Mouse (Mus musculus) CH12.LX (cell line): ENCODE data around the gene Tnfrsf12a. TPM values are rescaled to one million over a fixed set of nuclear protein-coding genes. Genes with fewer than 3 reads are reported as not detected.

Experiments used
- DNase-seq: peaks from one replicate; pipeline ENCODE4 v3.0.0-alpha.2; 2013; ENCODE audit errors: extremely low read depth
- H3K27ac ChIP-seq: 2 replicates; pipeline ENCODE4 v1.5.1; 2012; ENCODE audit warnings: low read depth, mild to moderate bottlenecking, control low read depth, moderate library complexity; ENCODE audit not compliant: insufficient read depth
- H3K27me3 ChIP-seq: replicated peaks from 2 replicates; pipeline ENCODE3; 2012; ENCODE audit warnings: inconsistent platforms
- H3K36me3 ChIP-seq, 2 experiments: replicated peaks in 1 of 2; 2 replicates each; pipeline versions ENCODE3 to v1.6.1; 2012; ENCODE audit warnings: inconsistent platforms in 1 of 2, low read length in 1 of 2, mild to moderate bottlenecking in 1 of 2, mixed read lengths in 1 of 2, moderate library complexity in 1 of 2; ENCODE audit not compliant: control insufficient read depth in 1 of 2, insufficient read depth in 1 of 2
- H3K4me1 ChIP-seq, 2 experiments: 2 replicates each; pipeline ENCODE4 v1.6.1; 2012; ENCODE audit warnings: inconsistent platforms in 1 of 2, moderate library complexity in 1 of 2; ENCODE audit not compliant: insufficient read depth in 2 of 2, control insufficient read depth in 1 of 2
- H3K4me2 ChIP-seq: 2 replicates; pipeline ENCODE4 v1.6.1; 2012; ENCODE audit warnings: low read depth, mild to moderate bottlenecking, control low read depth; ENCODE audit not compliant: poor library complexity, insufficient read depth, severe bottlenecking
- H3K4me3 ChIP-seq, 3 experiments: fragments of 150-350 bp in 1 of 3; sonication (generic) in 1 of 3; replicated peaks in 1 of 3; 2 replicates each; pipeline versions ENCODE3 to v1.5.1; 2011 to 2012; ENCODE audit warnings: low read depth in 2 of 3, low read length in 2 of 3, mild to moderate bottlenecking in 2 of 3, moderate library complexity in 2 of 3, control low read depth in 1 of 3, improper control_type of control experiment in 1 of 3, inconsistent platforms in 1 of 3, mixed read lengths in 1 of 3; ENCODE audit not compliant: poor library complexity in 1 of 3
- H3K79me2 ChIP-seq: replicated peaks from 2 replicates; pipeline ENCODE4 v1.6.1; 2012; ENCODE audit warnings: mild to moderate bottlenecking, moderate library complexity; ENCODE audit not compliant: control insufficient read depth, poor library complexity, insufficient read depth, severe bottlenecking; ENCODE audit errors: extremely low read depth
- H3K9ac ChIP-seq: 2 replicates; pipeline ENCODE4 v1.6.1; 2012; ENCODE audit warnings: low read depth, mild to moderate bottlenecking, control low read depth, moderate library complexity; ENCODE audit not compliant: insufficient read depth
- H3K9me3 ChIP-seq: replicated peaks from 2 replicates; pipeline ENCODE3; 2012; ENCODE audit warnings: low read length, inconsistent platforms, mixed read lengths
- BHLHE40 ChIP-seq: IDR thresholded peaks from 2 replicates; pipeline ENCODE4 v1.6.1; 2011; ENCODE audit warnings: mild to moderate bottlenecking, low read depth, low read length, improper control_type of control experiment
- CTCF ChIP-seq, 2 experiments: IDR thresholded peaks in 1 of 2; conservative IDR thresholded peaks in 1 of 2; 2 replicates each; pipeline ENCODE4 v1.5.1; 2011 to 2012; ENCODE audit warnings: low read depth in 2 of 2, low read length in 2 of 2, improper control_type of control experiment in 1 of 2, inconsistent platforms in 1 of 2, mild to moderate bottlenecking in 1 of 2, moderate library complexity in 1 of 2
- E2F4 ChIP-seq: IDR thresholded peaks from 2 replicates; pipeline ENCODE4 v1.6.1; 2011; ENCODE audit warnings: low read depth, low read length, improper control_type of control experiment; ENCODE audit not compliant: insufficient replicate concordance
- ELF1 ChIP-seq: IDR thresholded peaks from 2 replicates; pipeline ENCODE4 v1.6.1; 2014; ENCODE audit warnings: low read depth, mild to moderate bottlenecking, inconsistent platforms, low read length, improper control_type of control experiment
- ETS1 ChIP-seq: conservative IDR thresholded peaks from 2 replicates; pipeline ENCODE4 v1.6.1; 2012; ENCODE audit warnings: low read depth, mild to moderate bottlenecking, inconsistent platforms, low read length, improper control_type of control experiment, moderate library complexity
- HCFC1 ChIP-seq: IDR thresholded peaks from 2 replicates; pipeline ENCODE4 v1.6.1; 2012; ENCODE audit warnings: low read depth, mild to moderate bottlenecking, inconsistent platforms, low read length, improper control_type of control experiment
- IRF4 ChIP-seq: IDR thresholded peaks from 2 replicates; pipeline ENCODE4 v1.6.1; 2014; ENCODE audit warnings: low read depth, mild to moderate bottlenecking, inconsistent platforms, low read length, improper control_type of control experiment
- KAT2A ChIP-seq: IDR thresholded peaks from 2 replicates; pipeline ENCODE4 v1.6.1; 2012; ENCODE audit warnings: low read length, improper control_type of control experiment, inconsistent platforms; ENCODE audit not compliant: insufficient replicate concordance
- MAZ ChIP-seq: IDR thresholded peaks from 2 replicates; pipeline ENCODE4 v1.6.1; 2012; ENCODE audit warnings: low read depth, mild to moderate bottlenecking, inconsistent platforms, low read length, improper control_type of control experiment, moderate library complexity
- MXI1 ChIP-seq: IDR thresholded peaks from 2 replicates; pipeline ENCODE4 v1.6.1; 2011; ENCODE audit warnings: mild to moderate bottlenecking, low read depth, low read length, improper control_type of control experiment
- MYC ChIP-seq: IDR thresholded peaks from 2 replicates; pipeline ENCODE4 v1.6.1; 2011; ENCODE audit warnings: low read depth, mild to moderate bottlenecking, improper control_type of control experiment, low read length
- NELFE ChIP-seq: IDR thresholded peaks from 2 replicates; pipeline ENCODE4 v1.6.1; 2011; ENCODE audit warnings: low read depth, low read length, improper control_type of control experiment
- NRF1 ChIP-seq: IDR thresholded peaks from 2 replicates; pipeline ENCODE4 v1.6.1; 2014; ENCODE audit warnings: low read depth, mild to moderate bottlenecking, inconsistent platforms, low read length, improper control_type of control experiment, moderate library complexity
- RAD21 ChIP-seq: IDR thresholded peaks from 2 replicates; pipeline ENCODE4 v1.6.1; 2011; ENCODE audit warnings: low read depth, mild to moderate bottlenecking, low read length, improper control_type of control experiment, moderate library complexity
- SMC3 ChIP-seq: IDR thresholded peaks from 2 replicates; pipeline ENCODE4 v1.6.1; 2011; ENCODE audit warnings: low read depth, low read length, improper control_type of control experiment
- TBP ChIP-seq: conservative IDR thresholded peaks from 2 replicates; pipeline ENCODE4 v1.6.1; 2011; ENCODE audit warnings: low read depth, low read length, improper control_type of control experiment
- UBTF ChIP-seq: IDR thresholded peaks from 2 replicates; pipeline ENCODE4 v1.6.1; 2012; ENCODE audit warnings: low read depth, mild to moderate bottlenecking, inconsistent platforms, low read length, improper control_type of control experiment, moderate library complexity
- ZC3H11A ChIP-seq: IDR thresholded peaks from 2 replicates; pipeline ENCODE4 v1.6.1; 2012; ENCODE audit warnings: low read depth, mild to moderate bottlenecking, inconsistent platforms, low read length, improper control_type of control experiment
- ZKSCAN1 ChIP-seq: IDR thresholded peaks from 2 replicates; pipeline ENCODE4 v1.6.1; 2012; ENCODE audit warnings: low read depth, inconsistent platforms, low read length, improper control_type of control experiment, borderline replicate concordance
- ZMIZ1 ChIP-seq: IDR thresholded peaks from 2 replicates; pipeline ENCODE4 v1.6.1; 2012; ENCODE audit warnings: low read depth, mild to moderate bottlenecking, inconsistent platforms, low read length, improper control_type of control experiment
- ZNF384 ChIP-seq: IDR thresholded peaks from 2 replicates; pipeline ENCODE4 v1.6.1; 2012; ENCODE audit warnings: low read depth, low read length, improper control_type of control experiment, inconsistent platforms
- dilution Hi-C: fragments of 300-500 bp; cut with MboI; formaldehyde crosslinking; loops from 2 replicates; pipeline ENCODE4 v1.14.3; 2020; ENCODE audit warnings: low sequenced_read_pairs; ENCODE audit not compliant: extremely low pct_unique_long_range_greater_than_20kb, extremely low pct_ligation_motif_present
- in situ Hi-C: fragments of 300-500 bp; cut with MboI; formaldehyde crosslinking; loops from 3 replicates; pipeline ENCODE4 v1.14.3; 2019; ENCODE audit warnings: low sequenced_read_pairs, low pct_ligation_motif_present, low pct_unique_long_range_greater_than_20kb, mixed read lengths
- polyA plus RNA-seq: library from polyadenylated mRNA; unstranded; fragments of >175 nt; gene quantifications from 2 replicates; pipeline ENCODE4 v1.2.1, GENCODE M21; 2012; ENCODE audit warnings: low read depth; ENCODE audit not compliant: insufficient read length
- total RNA-seq, 2 experiments: library from RNA; depleted of rRNA; stranded (reverse); fragments of 300-350 nt in 1 of 2; fragments of >200 nt in 1 of 2; gene quantifications; 2 replicates each; pipeline ENCODE4 v1.2.3; 2012 to 2014

Tnfrsf12a gene
- total and polyA plus RNA-seq, 3 experiments, result 1.2 to 5.1 (median 1.5) TPM

DNA sequence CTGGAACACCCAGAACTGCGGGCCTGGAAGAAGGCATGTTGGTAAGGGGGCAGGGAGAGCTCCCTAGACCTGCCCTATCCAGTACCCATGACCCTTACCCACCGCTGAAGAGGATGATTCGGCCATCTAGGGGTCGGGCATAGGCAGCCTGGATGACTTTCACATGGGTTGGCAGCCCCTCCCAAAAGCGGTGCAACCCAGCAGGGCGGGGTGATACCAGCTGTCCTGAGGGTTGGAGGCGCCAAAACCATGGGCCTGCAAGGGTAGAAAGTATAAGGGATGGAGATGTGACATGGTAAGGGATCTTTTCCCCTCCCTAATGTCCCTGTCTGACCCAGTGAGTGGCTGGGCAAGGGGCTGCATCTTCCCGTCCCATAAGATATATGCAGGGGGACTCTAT, 46.0 kb downstream of the Tnfrsf12a start:
- Histone ChIP-seq H3K27me3 (peaks cover 85% of the 10 kb centered on the region), H3K36me3 (no peaks in the 10 kb centered on the region), H3K79me2 (no peaks in the 10 kb centered on the region), H3K27ac (no peak overlapping the region), H3K4me3 (no peak overlapping the region), H3K4me2 (no peak overlapping the region), H3K9me3 (no peaks in the 10 kb centered on the region), H3K4me1 (peaks cover 0 to 5% of the 10 kb centered on the region in 2 experiments; a peak in 3 of 4 replicates), H3K9ac (no peak overlapping the region)
- in situ Hi-C loops (no loop called here), dilution Hi-C loops (no loop called here)
- no peak for TF ChIP-seq MYC
- TF ChIP-seq CTCF (conservative IDR thresholded peaks at IDR 0.05 in 1 of 2, IDR thresholded peaks at IDR 0.05 in 1 of 2; ENCODE audit: low read depth in 2 of 2, low read length in 2 of 2), result no peak
- TF ChIP-seq NRF1, result no peak
- no peak for TF ChIP-seq UBTF
- no peak for TF ChIP-seq E2F4
- no peak for TF ChIP-seq MAZ
- no peak for TF ChIP-seq SMC3
- DNase-seq, result no peak

DNA sequence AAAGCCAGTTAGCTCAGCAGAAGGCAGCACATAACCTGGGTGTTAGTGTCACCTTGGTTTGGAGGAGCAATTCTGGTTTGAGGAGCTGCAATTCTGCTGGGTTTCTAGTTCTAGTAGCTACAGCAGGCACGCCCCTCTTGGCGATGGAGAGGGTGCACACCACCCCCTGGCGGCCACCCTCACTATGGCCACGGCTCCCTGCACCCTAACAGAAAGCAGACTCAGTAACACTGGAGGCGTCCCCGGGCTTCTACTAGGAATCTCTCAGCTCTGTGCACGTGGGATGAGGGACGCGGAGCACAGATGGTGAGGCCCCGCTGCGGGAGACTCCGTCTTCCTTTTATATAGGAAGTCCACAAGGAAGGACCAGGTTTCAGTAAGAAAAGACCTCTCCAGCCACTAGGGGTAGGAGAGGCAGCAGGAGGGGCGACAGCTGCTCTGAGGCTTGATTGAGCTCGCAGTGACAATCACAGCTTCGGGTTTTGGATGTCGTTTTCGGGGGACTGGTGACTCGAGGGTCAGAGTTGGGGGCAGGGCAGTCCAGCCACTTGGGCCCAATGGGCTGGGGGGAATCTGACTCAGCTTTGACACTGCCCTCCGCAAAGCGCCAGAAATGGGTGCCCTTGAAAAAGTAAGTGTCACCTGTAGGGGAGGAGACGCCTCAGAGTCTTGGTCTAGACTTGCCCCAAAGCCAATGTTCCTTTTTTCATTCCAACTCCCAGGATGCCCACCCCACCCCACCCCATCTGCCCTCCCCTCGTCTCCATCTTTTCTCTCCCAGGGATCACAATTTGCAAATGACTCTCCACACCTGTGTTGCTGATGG, 46.9 kb downstream of the Tnfrsf12a start:
- peak overlapping the region; percentile 34; the same call in 1 of the 2 replicates for H3K9ac ChIP-seq

More for the DNA sequence above, 46.9 kb downstream of the Tnfrsf12a start:
- dilution Hi-C loops, result no loop called here
- no peaks in the 10 kb centered on the region for H3K36me3 ChIP-seq
- TF ChIP-seq ETS1 (no peak), MXI1 (no peak), MYC (no peak), BHLHE40 (0 out of 2 replicates have a peak, but pooled peaks have one; percentile 26), ZNF384 (no peak), RAD21 (peak; percentile 77), CTCF (conservative IDR thresholded peaks at IDR 0.05 in 1 of 2, IDR thresholded peaks at IDR 0.05 in 1 of 2; ENCODE audit: low read depth in 2 of 2, low read length in 2 of 2) (peak; percentile 26 to 88; a peak in 3 of 4 replicates), ZKSCAN1 (no peak), IRF4 (no peak), TBP (no peak), HCFC1 (no peak), KAT2A (no peak), ELF1 (no peak), ZC3H11A (no peak), ZMIZ1 (no peak), SMC3 (peak; percentile 73), NELFE (no peak)
- peak overlapping the region; percentile 82 for H3K4me2 ChIP-seq
- H3K4me3 ChIP-seq, result no peak overlapping the region
- peaks cover 0 to 5% of the 10 kb centered on the region in 2 experiments; a peak in 3 of 4 replicates for H3K4me1 ChIP-seq
- no peaks in the 10 kb centered on the region for H3K9me3 ChIP-seq
- H3K27me3 ChIP-seq, result peaks cover 84% of the 10 kb centered on the region
- H3K79me2 ChIP-seq, result no peaks in the 10 kb centered on the region
- in situ Hi-C loops, result no loop called here
- H3K27ac ChIP-seq, result no peak overlapping the region
- peak; percentile 57 for DNase-seq
